Mouse (Mus musculus) granulocyte monocyte progenitor cell, adult 5-6 weeks (primary cell): Measurements from ENCODE around the gene Sema5b. TPM values are rescaled to one million over a fixed set of nuclear protein-coding genes. Genes with fewer than 3 reads are reported as not detected.

ENCODE experiments used
- ATAC-seq: replicated peaks from 2 replicates; pipeline ENCODE4 v1.8.0; 2016; ENCODE audit warnings: mild to moderate bottlenecking, moderate TSS enrichment, inconsistent platforms; ENCODE audit not compliant: poor library complexity, severe bottlenecking
- total RNA-seq, 2 experiments: library from RNA; stranded (forward) in 1 of 2; stranded (reverse) in 1 of 2; fragments of 200-712, 200-1000 nt in 1 of 2; fragments of >200 nt in 1 of 2; fragmentation: Nextera tagmentation in 1 of 2; gene quantifications; 2 replicates each; pipeline ENCODE4 v1.2.3; 2014 to 2017

Gene Sema5b
- total RNA-seq, 2 experiments from 2014 or later: not detected

- no peak for ATAC-seq
Observed at GRCm38 (mm10) chr16:35625286-35626020, 84.5 kb downstream of the Sema5b start.

- peak; percentile 72 for ATAC-seq
Observed at GRCm38 (mm10) chr16:35627992-35628607, 87.2 kb downstream of the Sema5b start.

DNA sequence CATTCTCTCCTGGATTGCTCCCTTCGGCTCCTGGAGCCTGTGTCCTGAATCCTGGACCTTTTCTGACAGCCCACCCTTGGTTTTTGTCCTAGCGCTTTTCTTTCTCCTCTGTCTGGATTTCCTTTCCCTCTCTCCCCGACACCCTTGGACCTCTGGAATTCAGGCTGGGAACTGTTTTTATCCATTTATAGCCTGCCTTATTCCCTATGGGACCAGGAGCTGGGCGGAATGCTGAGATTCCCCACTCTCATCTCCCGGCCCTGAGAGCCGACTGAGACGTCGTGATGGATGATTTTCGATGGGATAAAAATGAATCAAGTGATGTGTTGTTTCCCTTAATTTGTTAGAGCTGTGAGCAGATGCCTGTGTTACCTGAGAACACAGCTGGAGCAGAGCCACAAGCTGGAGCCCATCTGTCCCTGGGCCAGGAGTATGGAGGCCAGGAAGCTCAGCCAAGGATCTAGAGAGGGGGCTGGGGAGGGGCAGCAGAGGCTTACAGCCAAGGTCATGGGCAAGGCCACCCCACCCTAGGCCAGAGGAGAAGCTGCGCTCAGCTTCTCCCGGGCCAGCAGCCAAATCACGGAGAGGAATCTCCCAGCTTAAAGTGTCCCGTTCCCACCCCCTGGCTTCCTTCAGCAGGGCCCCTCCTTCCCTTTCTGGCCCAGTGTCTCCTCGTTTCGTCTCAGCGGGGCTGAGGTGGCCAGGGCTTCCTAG, 89.7 kb downstream of the Sema5b start:
- ATAC-seq: no peak

DNA sequence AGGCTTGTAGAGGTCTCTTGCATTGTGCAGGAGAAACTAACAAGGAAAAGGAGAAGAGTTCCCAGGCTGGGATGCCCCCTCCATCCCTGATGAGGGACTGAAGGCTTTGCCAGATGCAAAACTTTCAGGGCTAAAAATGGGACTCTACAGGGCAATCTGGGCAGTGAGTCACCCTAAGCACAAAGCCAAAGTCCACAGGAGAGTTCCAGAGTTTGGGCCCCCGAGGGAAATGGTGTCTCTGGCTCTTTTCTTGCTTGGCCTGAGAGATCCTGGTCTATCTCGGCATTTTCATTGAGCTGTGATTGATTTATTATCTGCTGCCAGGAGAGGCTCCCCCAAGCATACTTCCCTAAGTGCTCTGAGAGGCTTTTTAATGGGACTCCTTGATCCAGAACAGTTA, 92.1 kb downstream of the Sema5b start:
- ATAC-seq: no peak

- ATAC-seq: no peak
Observed at GRCm38 (mm10) chr16:35634971-35635370, 94.0 kb downstream of the Sema5b start.

DNA sequence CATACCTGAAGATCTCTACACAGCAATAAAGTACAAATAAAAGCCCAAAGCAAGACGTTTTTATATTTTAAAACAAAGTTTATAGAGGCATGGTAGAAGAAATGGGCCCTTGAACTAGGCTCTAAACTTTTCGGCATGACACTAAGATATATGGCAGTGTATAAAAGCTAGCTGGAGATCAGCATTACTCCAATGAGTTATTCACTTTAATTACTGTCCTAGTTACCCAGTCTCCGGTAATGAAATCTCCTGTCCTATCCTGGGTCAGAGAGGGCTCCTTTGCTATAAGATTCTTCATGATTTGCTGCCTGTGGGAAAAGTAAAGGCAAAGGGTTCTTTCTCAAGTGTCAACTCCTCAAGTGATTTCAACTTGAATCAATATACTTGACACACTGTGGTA, 98.6 kb downstream of the Sema5b start:
- ATAC-seq: no peak

- no peak for ATAC-seq
Observed at GRCm38 (mm10) chr16:35648862-35649261, 107.9 kb downstream of the Sema5b start.

DNA sequence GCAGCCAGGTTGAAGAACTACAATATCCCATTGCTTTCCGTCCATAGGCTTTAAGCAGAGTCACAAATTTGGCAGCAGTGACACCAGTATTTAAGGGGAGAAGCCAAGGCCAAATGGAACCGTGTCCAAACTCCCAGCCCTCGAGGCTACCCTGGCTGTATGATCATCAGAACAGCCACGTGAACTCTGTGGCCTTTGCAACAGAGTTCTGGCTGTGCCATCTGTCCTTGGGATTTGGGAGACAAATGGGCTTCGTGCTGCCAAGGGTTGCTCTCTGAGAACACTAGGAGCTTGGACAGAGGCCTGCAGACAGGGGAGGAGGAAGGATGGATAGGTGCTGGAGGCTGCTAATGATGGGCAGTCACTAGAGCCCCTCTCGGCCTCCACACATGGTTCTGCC, 111.3 kb downstream of the Sema5b start:
- no peak for ATAC-seq

- ATAC-seq: no peak
Observed at GRCm38 (mm10) chr16:35652706-35653105, 111.8 kb downstream of the Sema5b start.

DNA sequence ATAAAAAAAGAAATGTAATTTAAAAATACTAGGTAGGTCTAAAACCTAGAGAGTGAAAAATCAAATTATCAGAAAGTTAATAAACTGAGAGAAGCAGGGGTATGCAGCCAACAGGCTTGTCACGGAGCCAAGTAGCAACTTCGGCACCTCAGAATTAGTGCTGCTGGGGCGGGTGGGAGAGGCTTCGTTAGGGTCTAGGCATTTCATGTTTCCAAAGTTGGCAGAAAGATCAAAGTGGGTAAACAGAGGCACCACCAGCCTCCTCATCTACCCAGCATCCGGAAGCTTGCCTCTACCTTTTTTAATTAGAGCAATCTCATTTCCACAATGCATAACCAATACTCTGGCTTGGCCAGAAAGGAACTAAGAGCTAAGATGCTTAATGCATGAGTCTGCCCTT, 113.0 kb downstream of the Sema5b start:
- ATAC-seq: no peak

GRCm38 (mm10) chr16:35660222-35660621, 119.3 kb downstream of the Sema5b start:
- ATAC-seq: no peak

DNA sequence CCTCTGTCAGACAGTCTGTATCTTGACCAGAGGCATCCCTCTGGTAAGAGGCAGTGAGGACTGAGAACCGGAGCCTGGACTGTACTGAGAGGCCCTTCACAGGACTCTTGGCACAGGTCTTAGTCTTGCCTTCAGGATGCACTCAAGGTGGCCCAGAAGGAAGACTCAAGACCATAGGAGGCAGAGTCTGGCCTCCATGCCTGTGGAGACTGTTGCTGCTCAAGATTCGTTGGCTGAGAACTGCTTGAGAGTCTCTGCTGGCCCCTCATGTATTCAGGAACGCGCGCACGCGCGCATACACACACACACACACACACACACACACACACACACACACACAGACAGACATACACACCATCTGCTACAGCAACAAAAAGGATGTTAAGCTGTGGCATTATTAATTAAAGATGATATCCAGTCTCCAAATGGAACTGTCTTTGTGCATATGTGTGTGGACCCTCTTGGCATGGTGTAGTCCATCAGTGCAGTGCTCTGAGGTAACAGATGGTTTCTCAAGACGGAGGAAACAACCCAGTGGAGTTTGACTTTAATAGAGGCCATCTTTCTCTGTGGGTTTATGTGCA, 123.0 kb downstream of the Sema5b start:
- no peak for ATAC-seq

DNA sequence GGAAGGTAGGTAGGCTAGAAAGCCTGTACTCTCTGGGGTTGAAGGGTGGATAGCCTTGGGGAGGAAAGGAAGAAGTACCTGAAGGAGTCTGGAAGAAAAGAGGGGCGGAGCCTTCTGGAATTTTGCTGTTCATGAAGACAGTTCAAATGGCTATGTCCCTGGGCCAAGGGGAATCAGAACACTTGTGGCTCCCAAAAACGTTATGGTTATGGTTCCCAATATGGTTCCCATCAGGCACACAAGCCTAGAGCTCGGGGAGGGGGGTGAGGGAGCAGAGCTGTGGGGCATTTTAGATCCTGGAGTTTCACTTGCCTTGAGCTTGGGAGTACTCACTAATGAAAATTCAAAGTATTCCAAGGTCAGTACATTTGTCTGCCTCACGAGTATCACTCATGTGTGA, 123.9 kb downstream of the Sema5b start:
- ATAC-seq: no peak

DNA sequence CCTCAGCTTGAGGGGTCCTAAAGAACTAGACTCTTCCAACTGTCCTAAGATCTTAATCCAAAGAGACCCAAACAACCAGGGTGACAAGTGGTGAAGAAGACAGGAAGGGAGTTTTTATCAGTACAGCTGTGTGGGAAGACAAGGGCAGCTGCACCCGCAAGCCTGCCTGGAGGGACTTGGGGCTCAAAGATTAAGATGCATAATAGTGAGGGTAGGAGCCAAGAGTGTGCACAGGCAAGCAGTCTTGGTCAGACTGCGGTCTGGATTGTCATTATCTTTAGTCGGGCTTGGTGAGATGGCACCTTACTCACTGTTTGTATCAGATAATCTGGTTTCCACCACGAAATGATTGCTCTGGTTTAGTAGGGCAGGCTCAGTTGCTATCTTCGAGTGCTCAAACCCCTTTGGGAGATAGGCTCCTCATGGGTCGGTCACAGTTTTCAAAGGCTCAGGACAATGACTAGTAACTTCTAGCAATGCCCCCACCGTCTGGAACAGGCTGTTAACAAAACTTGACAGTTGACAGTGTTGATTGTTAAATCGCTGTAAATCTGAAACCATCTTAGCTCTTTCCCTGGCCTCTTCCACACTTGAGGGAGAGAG, 136.7 kb downstream of the Sema5b start:
- peak; percentile 27; the same call in 1 of the 2 replicates for ATAC-seq

GRCm38 (mm10) chr16:35678476-35678875, 137.5 kb downstream of the Sema5b start:
- ATAC-seq: no peak

GRCm38 (mm10) chr16:35681327-35682108, 140.6 kb downstream of the Sema5b start:
- no peak for ATAC-seq

DNA sequence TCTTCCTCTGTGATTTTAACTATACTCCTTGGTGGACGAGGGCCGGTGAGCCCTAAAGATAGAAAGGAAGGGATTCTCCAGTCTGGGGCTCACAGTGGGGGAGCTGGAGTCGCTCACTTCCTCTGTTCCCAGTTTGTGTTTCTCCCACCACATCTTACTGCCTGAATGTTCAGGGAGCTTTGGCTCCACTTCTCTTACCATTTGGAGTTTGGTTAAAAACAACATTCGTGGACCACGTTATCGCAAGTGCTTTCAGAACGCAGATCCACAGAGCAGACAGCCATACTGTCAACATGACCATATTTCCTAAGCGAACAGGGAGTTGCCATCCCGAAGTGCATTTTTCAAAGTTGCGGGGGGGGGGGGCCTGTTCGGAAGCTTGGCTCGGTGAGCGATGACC, 144.1 kb downstream of the Sema5b start:
- no peak for ATAC-seq

DNA sequence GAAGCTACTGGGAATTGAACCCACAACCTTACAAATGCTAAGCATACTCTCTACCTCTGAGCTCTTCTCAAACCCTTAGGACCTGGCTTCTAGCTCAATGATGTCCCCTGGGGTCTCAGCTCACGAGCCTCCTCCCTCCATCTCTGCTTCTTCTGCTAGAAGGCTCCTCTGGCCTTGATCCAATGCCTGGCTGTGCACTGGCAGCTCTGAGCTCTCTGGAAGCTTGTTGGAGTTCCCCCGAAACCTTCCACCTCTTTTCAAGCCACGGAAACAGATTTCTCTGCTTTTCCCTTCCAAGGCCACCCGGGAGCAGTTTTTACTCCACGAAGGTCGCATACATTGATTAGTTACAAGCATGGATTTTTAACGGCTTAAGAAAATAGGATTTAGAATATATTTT, 145.5 kb downstream of the Sema5b start:
- no peak for ATAC-seq

DNA sequence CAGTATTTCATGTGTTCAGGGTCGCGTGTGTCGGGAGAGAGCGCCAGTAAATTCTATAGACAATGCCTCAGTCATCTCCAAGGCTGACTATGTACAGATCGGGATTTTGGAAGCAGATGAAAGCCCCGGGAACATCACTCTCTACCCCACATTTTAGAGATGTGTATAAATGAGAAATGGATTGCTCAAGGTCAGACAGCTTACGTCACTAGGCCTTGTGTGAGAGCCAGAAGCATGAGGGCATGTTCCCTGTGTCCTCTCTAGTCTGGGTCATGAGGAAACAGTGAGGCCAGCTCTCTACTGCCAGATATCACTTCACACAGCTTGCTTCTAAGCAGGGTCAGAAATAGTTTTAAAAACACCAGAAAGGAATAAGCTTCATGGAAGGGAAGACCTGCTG, 150.7 kb downstream of the Sema5b start:
- ATAC-seq: no peak

GRCm38 (mm10) chr16:35694250-35694846, 153.4 kb downstream of the Sema5b start:
- no peak for ATAC-seq
